22 mouse cellular contexts compared by ENCODE assay signal in the genomic region with DNA sequence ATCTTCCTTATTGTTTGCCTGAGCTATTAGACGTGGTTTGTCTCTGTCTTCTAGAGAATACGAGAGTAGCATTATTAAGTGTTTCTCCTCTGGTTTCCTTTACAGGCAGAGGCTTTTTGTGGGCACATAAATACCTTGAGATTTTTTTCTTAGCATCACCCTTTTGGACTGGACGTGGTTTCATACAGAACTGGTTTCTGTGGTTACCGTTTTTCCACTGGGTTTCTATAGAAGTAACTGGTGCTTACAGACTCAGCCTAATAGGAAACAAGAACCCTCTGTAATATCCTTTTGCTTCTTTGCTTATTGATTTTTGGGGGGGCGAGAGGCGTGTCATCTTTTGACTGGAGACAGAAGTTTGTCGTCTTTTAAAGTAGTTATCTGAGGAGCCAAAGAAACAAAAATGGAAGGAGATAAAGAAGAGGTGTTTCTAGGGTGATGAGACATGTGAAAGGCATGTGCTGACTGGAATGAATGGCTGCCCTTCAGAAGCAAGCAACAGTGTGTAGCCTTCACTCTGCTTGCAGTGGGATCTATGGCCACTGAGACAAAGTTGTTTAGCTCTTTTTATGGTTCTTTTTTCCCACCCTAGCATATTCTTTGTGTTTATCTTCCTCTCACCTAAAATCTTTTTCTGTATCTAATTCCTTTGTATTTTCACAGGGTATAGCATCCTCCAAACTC.
DNase-seq lines count a peak whose midpoint lies in the region; ATAC-seq and TF ChIP-seq lines count a peak whose summit lies in the region.
"Had no signal": no experiment of that assay in that cellular context is flagged by ENCODE, and none has a peak within 500 bp of the region (broad histone marks: within the 10 kb centered on the region; RNA-seq: fewer than 3 reads in every experiment).

No protein-coding gene starts in this region.

- no peak for DNase-seq in hindbrain, embryonic 11.5 days (ENCODE audit: low spot score)
- DNase-seq in hindbrain, postnatal 0 days (ENCODE audit: low spot score): no peak
- DNase-seq in 3T3-L1 (ENCODE audit: low read depth, low spot score): peak; percentile 7
- peak; percentile 55 for DNase-seq in Muller cell, postnatal 12 days (ENCODE audit: inconsistent ontology term)
- DNase-seq in right cerebral cortex, postnatal 4 days: no peak
- no peak for DNase-seq in thymus, postnatal 10 days (ENCODE audit: low spot score in 2 of 2)
- DNase-seq in kidney, adult 11 months: no peak
- DNase-seq: adrenal gland, adult 8-10 months; adrenal gland, postnatal 36 days; cerebellum, adult 11 months; cerebellum, adult 8-10 months; cerebellum, postnatal 14 days; embryo, embryonic 11 days; gastrocnemius, postnatal 10 days; heart, adult 18-20 months; kidney, adult 18-20 months had no signal

- no peak overlapping the region for H3K9ac ChIP-seq in hindbrain, embryonic 11.5 days (ENCODE audit: low read depth, low read length)
- no peak overlapping the region for H3K9ac ChIP-seq in hindbrain, postnatal 0 days (replicated peaks; ENCODE audit: low read length)
- H3K9ac ChIP-seq: embryonic facial prominence, embryonic 15.5 days; heart, embryonic 12.5 days had no signal

- H3K4me3 ChIP-seq in hindbrain, embryonic 11.5 days (ENCODE audit: low read depth, low read length): no peak overlapping the region
- H3K4me3 ChIP-seq in hindbrain, postnatal 0 days (ENCODE audit: low read length): no peak overlapping the region
- H3K4me3 ChIP-seq: embryonic facial prominence, embryonic 15.5 days; erythroblast, embryonic 14.5 days; forebrain, embryonic 10.5 days; heart, embryonic 12.5 days; hindbrain, embryonic 10.5 days had no signal

- no peak overlapping the region for H3K27ac ChIP-seq in hindbrain, embryonic 11.5 days (ENCODE audit: low read depth, low read length)
- H3K27ac ChIP-seq in hindbrain, postnatal 0 days: no peak overlapping the region
- H3K27ac ChIP-seq: embryonic facial prominence, embryonic 15.5 days; forebrain, embryonic 10.5 days; hindbrain, embryonic 10.5 days had no signal

- no peaks in the 10 kb centered on the region for H3K9me3 ChIP-seq in hindbrain, embryonic 11.5 days (ENCODE audit: control insufficient read depth, low read length)
- H3K9me3 ChIP-seq in hindbrain, postnatal 0 days (ENCODE audit: low read length): no peaks in the 10 kb centered on the region
- H3K9me3 ChIP-seq: embryonic facial prominence, embryonic 15.5 days; forebrain, embryonic 10.5 days; heart, embryonic 12.5 days; hindbrain, embryonic 10.5 days had no signal

- H3K4me2 ChIP-seq in hindbrain, embryonic 11.5 days (replicated peaks; ENCODE audit: low read depth, low read length): no peak overlapping the region
- no peak overlapping the region for H3K4me2 ChIP-seq in hindbrain, postnatal 0 days (ENCODE audit: low read depth, low read length)
- H3K4me2 ChIP-seq: embryonic facial prominence, embryonic 15.5 days; heart, embryonic 12.5 days had no signal

- ATAC-seq in hindbrain, embryonic 11.5 days (ENCODE audit: low FRiP score): 0 out of 2 replicates have a peak, but pooled peaks have one; percentile 30
- ATAC-seq in hindbrain, postnatal 0 days: no peak
- ATAC-seq: forebrain, embryonic 14.5 days had no signal

- no peaks in the 10 kb centered on the region for H3K36me3 ChIP-seq in hindbrain, embryonic 11.5 days (ENCODE audit: control insufficient read depth, insufficient read depth, low read length)
- H3K36me3 ChIP-seq in hindbrain, postnatal 0 days (ENCODE audit: insufficient read depth, low read length): no peaks in the 10 kb centered on the region
- H3K36me3 ChIP-seq: embryonic facial prominence, embryonic 15.5 days; forebrain, embryonic 10.5 days; heart, embryonic 12.5 days; hindbrain, embryonic 10.5 days had no signal

- 68% methylated on average over 7 of the region's 7 CpGs for WGBS in hindbrain, embryonic 11.5 days
- WGBS in hindbrain, postnatal 0 days: 53% methylated on average over 7 of the region's 7 CpGs

- no peaks in the 10 kb centered on the region for H3K4me1 ChIP-seq in hindbrain, embryonic 11.5 days (replicated peaks; ENCODE audit: control insufficient read depth, insufficient read depth, low read length)
- H3K4me1 ChIP-seq in hindbrain, postnatal 0 days (ENCODE audit: insufficient read depth, low read length): no peaks in the 10 kb centered on the region
- H3K4me1 ChIP-seq: embryonic facial prominence, embryonic 15.5 days; forebrain, embryonic 10.5 days; hindbrain, embryonic 10.5 days had no signal

- TF ChIP-seq CTCF in hindbrain, postnatal 0 days (IDR thresholded peaks at IDR 0.05; ENCODE audit: low read depth): no peak

- H3K27me3 ChIP-seq in hindbrain, embryonic 11.5 days (ENCODE audit: control insufficient read depth, insufficient read depth, low read length): no peaks in the 10 kb centered on the region
- H3K27me3 ChIP-seq in hindbrain, postnatal 0 days (ENCODE audit: insufficient read depth, low read length): no peaks in the 10 kb centered on the region
- H3K27me3 ChIP-seq: embryonic facial prominence, embryonic 15.5 days; heart, embryonic 12.5 days had no signal

Comparison
In these comparisons a context has a peak if more than half of its experiments do, and no peak if none do; other contexts are left out.
1. DNase-seq: peak in 3T3-L1 (single experiment) and Muller cell, postnatal 12 days (single experiment); none in hindbrain, embryonic 11.5 days (single experiment), hindbrain, postnatal 0 days (single experiment), right cerebral cortex, postnatal 4 days (single experiment), thymus, postnatal 10 days (0 of 2) and kidney, adult 11 months (single experiment).